Mouse (Mus musculus) neutrophil, adult 5-6 weeks (primary cell): ENCODE measurements around the gene Sptssb. TPM values are rescaled to one million over a fixed set of nuclear protein-coding genes. Genes with fewer than 3 reads are reported as not detected.

Source experiments
- ATAC-seq: fragments of 151-379, 151-347 bp; 2 replicates; pipeline ENCODE4 v1.8.0; 2017; ENCODE audit warnings: mild to moderate bottlenecking, moderate TSS enrichment; ENCODE audit not compliant: insufficient number of reproducible peaks, poor library complexity, low FRiP score, severe bottlenecking; ENCODE audit errors: extremely low read depth
- total RNA-seq: library from RNA; stranded (forward); fragments of 200-1000 nt; gene quantifications from 2 replicates; pipeline ENCODE4 v1.2.3, GENCODE M21; 2017

Gene Sptssb
- total RNA-seq, 1 experiment from 2014 or later, result not detected

- no peak for ATAC-seq
These were observed 86.4 kb downstream of the Sptssb start for GRCm38 (mm10) chr3:69773356-69773755.

Other genes with a start within 250 kb of the Sptssb start
- gene Nmd3, start 138.0 kb downstream of the Sptssb start, total RNA-seq, result 43.2 and 59.4 TPM in 2 replicates
- gene Otol1, start 147.7 kb upstream of the Sptssb start, total RNA-seq, result not detected in 2 replicates